Mouse (Mus musculus) Patski (cell line): ENCODE measurements around the gene Gga2. TPM values are rescaled to one million over a fixed set of nuclear protein-coding genes. Genes with fewer than 3 reads are reported as not detected.

Source experiments
- ATAC-seq: fragments of 100-300 bp; one replicate; pipeline ENCODE4 v1.8.0; 2021
- CTCF ChIA-PET: fragments of 350-600 bp; sonication (Branson Sonifier 250); formaldehyde crosslinking; loops from one replicate; lab custom pipeline; 2022; ENCODE audit warnings: inconsistent platforms; lab: Charles Lee
- POLR2A ChIA-PET: fragments of 350-600 bp; sonication (Branson Sonifier 250); formaldehyde crosslinking; loops from one replicate; lab custom pipeline; 2022; ENCODE audit warnings: antibody characterized with exemption, inconsistent platforms; lab: Charles Lee
- DNase-seq: peaks from one replicate; pipeline ENCODE4 v3.0.0-alpha.2; 2011; ENCODE audit warnings: low read depth, low spot score
- H3K27me3 ChIP-seq: fragments of 371-371 bp; one replicate; pipeline ENCODE4 v1.5.1; 2021
- CTCF ChIP-seq: fragments of 100-300 bp; IDR thresholded peaks from one replicate; pipeline ENCODE4 v1.5.1; 2021
- in situ Hi-C: fragments of 300-500 bp; cut with MboI; formaldehyde crosslinking; loops from 3 replicates; pipeline ENCODE4 v1.11.1; 2018; ENCODE audit warnings: low pct_unique_long_range_greater_than_20kb, mixed read lengths
- polyA plus RNA-seq: library from polyadenylated mRNA; unstranded; gene quantifications from one replicate; pipeline ENCODE4 v1.2.3, GENCODE M21; 2021

Gga2 gene
- polyA plus RNA-seq = 37.6 TPM

GRCm38 (mm10) chr7:122020667-122021354 is at the start of gene Gga2:
Gga2 (minus strand) TSS chr7:122021222.
- H3K27me3 ChIP-seq = no peaks in the 10 kb centered on the region
- ChIA-PET POLR2A (interaction anchor here (0.6 to 1.1 kb wide), 6 partner anchors 13 to 1081 kb away, joined by 3 to 6 read pairs (median 3); no protein-coding TSS in a partner anchor), CTCF (interaction anchor here (1.1 to 1.5 kb wide), 3 partner anchors 10 to 20 kb away, joined by 3 to 4 read pairs (median 3); no protein-coding TSS in a partner anchor)
- in situ Hi-C loops = no loop called here
- ATAC-seq (peak; percentile 70), DNase-seq (peak; percentile 25)
- TF ChIP-seq CTCF = no peak

DNA sequence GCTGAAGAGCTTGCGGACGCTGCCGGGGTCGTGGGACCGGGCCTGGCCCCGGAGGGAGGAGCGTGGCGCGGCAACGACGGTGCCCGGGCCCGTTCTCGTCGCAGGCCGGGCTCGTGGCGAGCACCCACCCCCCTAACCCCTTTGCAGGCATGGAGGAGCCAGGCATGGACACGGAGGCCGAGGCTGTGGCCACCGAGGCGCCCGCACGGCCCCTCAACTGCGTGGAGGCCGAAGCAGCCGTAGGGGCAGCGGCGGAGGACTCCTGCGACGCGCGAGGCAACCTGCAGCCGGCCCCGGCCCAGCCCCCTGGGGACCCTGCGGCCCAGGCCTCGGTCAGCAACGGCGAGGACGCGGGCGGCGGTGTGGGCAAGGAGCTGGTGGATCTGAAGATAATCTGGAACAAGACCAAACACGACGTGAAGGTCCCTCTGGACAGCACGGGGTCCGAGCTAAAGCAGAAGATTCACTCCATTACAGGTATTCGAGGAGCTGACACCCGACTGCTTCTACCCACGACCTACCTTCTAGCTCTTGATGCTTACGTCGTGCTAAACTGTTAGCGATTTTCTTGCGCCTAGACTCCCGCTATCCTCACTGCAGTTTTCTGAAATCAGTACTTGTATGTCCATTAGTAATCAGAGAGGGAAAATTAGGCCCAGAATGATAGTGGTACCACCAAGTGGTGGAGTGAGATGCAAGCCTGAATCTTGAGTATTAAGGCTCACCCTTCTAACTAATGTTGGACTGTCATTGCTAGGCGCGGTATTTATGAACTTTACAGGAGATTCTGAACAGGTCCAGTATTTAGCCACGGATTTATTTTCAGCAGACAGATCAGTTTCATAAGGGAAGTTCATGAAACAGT is 46.7 kb upstream of the Gga2 start:
- no peak for DNase-seq
- peak; percentile 40 for TF ChIP-seq CTCF
- H3K27me3 ChIP-seq = no peaks in the 10 kb centered on the region
- ChIA-PET POLR2A (no interaction called here), CTCF (interaction anchor here (0.8 to 1.2 kb wide), 2 partner anchors 31 to 334 kb away, joined by 3 to 4 read pairs; partner anchors contain the start of gene Scnn1g)
- in situ Hi-C loops = no loop called here
- ATAC-seq = peak; percentile 1

DNA sequence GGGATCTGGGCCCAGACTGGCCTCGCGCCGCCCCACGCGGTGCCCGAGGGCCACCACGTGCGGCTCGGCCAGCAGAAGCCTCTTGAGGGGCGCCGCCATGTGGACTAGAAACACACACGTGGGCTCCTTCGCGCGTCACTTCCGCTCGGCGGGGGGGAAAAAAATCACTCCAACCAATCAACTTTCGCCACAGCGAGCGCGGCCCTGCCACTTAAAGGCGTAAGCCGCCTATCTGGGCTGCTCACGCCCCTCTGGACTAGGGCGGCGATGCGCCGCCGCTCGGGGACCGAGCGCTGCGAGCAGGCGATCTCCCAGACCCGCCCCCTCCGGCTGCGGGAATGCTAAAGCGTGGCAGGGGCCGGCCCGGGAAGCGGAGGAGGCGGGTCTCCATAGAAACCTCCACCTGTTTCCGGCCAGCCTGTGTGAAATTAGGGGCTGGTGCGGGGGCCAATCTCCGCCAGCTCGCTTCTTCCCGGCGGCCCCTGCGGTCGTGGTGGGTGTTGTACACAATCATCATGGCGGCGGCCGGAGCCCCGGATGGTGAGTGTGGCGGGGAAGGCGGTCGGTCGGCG is 46.0 kb upstream of the Gga2 start, which contains the start of the genes Ubfd1 and Ears2:
Ubfd1 (plus strand) TSS at position 231 of the 572 bp plus-strand sequence.
Ears2 (minus strand) TSS at position 319 of the 572 bp plus-strand sequence.
- in situ Hi-C loops = no loop called here
- peak; percentile 71 for DNase-seq
- TF ChIP-seq CTCF = peak; percentile 31
- ChIA-PET CTCF (interaction anchor here (1.4 kb wide), 1 partner anchor 104 kb away, joined by 3 read pairs; no protein-coding TSS in a partner anchor), POLR2A (no interaction called here)
- ATAC-seq = peak; percentile 97
- H3K27me3 ChIP-seq = no peaks in the 10 kb centered on the region

DNA sequence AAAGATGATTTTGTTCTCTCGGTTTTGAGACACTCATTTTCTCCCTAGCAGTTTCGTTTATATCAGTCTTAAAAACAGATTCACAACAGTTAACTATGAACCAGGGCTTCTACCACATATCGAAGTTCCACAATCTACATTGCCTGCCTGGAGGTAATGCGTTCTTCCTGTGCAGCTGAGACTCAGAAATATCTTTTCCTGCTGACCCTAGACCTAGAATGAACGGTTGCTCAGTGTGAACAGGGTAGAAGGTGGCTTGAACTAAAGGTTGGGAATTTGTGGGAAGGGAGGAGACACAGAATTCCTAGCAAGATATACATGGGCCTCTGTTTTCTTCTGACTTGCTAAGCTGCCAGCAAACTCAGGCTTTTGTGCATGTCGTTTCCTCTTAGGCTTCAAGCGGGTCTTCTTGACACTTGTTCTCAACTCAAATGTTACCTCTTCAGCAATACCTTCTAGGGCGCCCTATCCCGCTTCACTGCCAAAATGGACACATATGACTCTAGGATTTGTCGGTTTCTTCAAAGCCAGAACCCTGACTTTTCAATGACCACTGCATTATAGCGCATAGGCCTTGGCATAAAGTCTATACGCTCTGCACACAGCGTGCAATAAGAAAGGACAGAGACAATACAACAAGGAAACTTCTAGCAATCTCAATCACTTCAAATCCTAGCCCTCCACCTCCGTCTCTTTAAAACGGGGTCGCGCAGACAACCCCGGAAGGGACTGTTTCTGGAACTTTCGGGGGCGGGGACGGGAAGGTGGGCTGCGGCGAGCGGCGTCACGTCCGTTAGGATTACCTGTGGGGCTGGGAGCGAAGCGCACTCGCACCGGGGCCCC is 45.3 kb upstream of the Gga2 start:
- POLR2A ChIA-PET = interaction anchor here (0.6 kb wide), 1 partner anchor 66 kb away, joined by 3 read pairs; no protein-coding TSS in a partner anchor
- ATAC-seq (peak; percentile 6), DNase-seq (peak; percentile 22)
- no peaks in the 10 kb centered on the region for H3K27me3 ChIP-seq
- CTCF ChIA-PET = interaction anchor here (1.4 kb wide), 1 partner anchor 103 kb away, joined by 3 read pairs; no protein-coding TSS in a partner anchor
- TF ChIP-seq CTCF = no peak
- in situ Hi-C loops = no loop called here

DNA sequence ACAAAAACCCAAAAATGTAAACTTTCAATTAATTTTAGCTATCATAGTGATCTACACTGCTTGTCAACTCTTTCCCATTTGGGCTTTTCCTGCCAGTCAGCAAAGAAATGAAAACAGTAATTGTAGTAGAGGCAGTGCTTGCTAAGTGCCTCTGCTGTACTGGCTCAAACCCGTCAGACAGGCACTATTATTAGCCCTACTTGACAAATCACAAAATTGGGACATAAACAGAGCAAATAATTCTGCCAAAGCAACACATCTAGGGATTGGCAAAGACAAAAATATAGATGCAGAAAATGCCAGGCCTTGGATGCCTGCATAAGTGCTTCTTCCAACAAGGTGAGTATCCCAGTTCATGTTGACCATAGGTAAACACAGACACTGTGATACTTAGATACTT is 44.6 kb upstream of the Gga2 start:
- H3K27me3 ChIP-seq = no peaks in the 10 kb centered on the region
- in situ Hi-C loops = no loop called here
- ChIA-PET CTCF (interaction anchor here (1.4 kb wide), 1 partner anchor 102 kb away, joined by 3 read pairs; no protein-coding TSS in a partner anchor), POLR2A (interaction anchor here (0.6 kb wide), 1 partner anchor 65 kb away, joined by 3 read pairs; no protein-coding TSS in a partner anchor)
- DNase-seq (no peak), ATAC-seq (no peak)
- no peak for TF ChIP-seq CTCF

GRCm38 (mm10) chr7:122056633-122057032 is 35.6 kb upstream of the Gga2 start:
- DNase-seq = no peak
- in situ Hi-C loops = no loop called here
- no peak for TF ChIP-seq CTCF
- ChIA-PET CTCF (no interaction called here), POLR2A (no interaction called here)
- ATAC-seq = no peak
- H3K27me3 ChIP-seq = no peaks in the 10 kb centered on the region

- no peak for TF ChIP-seq CTCF
- DNase-seq (no peak), ATAC-seq (no peak)
- POLR2A ChIA-PET = no interaction called here
- in situ Hi-C loops = no loop called here
- CTCF ChIA-PET = interaction anchor here (1.6 kb wide), 1 partner anchor 11 kb away, joined by 6 read pairs; no protein-coding TSS in a partner anchor
- no peaks in the 10 kb centered on the region for H3K27me3 ChIP-seq
Observed at GRCm38 (mm10) chr7:122050834-122051233, 29.8 kb upstream of the Gga2 start.

DNA sequence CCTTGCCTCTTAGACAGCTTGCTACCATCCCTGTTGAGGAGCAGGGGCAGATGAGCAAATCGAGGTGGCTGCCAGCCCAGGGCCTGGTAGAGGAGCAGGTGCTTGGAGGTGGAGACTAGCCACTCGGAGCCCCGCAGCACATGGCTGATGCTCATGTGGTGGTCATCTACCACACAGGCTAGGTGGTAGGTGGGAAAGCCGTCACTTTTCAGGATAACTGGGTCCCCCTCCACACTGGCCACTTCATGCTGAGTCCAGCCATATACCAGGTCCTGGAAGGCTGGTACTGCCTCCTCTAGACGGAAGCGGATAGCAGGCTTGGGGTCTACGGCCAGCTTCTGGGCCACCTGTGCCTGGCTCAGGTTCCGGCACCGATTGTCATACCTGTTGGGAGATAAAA is 27.2 kb upstream of the Gga2 start:
- POLR2A ChIA-PET = no interaction called here
- CTCF ChIA-PET = no interaction called here
- TF ChIP-seq CTCF = no peak
- DNase-seq (no peak), ATAC-seq (no peak)
- no peaks in the 10 kb centered on the region for H3K27me3 ChIP-seq
- in situ Hi-C loops = no loop called here

- in situ Hi-C loops = no loop called here
- ChIA-PET CTCF (interaction anchor here (1.3 kb wide), 1 partner anchor 23 kb away, joined by 3 read pairs; no protein-coding TSS in a partner anchor), POLR2A (no interaction called here)
- ATAC-seq (no peak), DNase-seq (no peak)
- H3K27me3 ChIP-seq = no peaks in the 10 kb centered on the region
- TF ChIP-seq CTCF = no peak
Observed at GRCm38 (mm10) chr7:122046813-122047212, 25.8 kb upstream of the Gga2 start.
